Mouse (Mus musculus) forebrain, embryonic 10.5 days (tissue): Measurements from ENCODE around the gene Rab6a. TPM values are rescaled to one million over a fixed set of nuclear protein-coding genes. Genes with fewer than 3 reads are reported as not detected.

Experiments
- DNase-seq: peaks from one replicate; pipeline ENCODE4 v3.0.0-alpha.2; 2017; ENCODE audit warnings: low spot score; ENCODE audit errors: extremely low spot score
- H3K27ac ChIP-seq: fragments of 300-500 bp; sonication (generic); 2 replicates; pipeline ENCODE4 v1.5.1; 2016; ENCODE audit warnings: mild to moderate bottlenecking
- H3K27me3 ChIP-seq: fragments of 300-500 bp; sonication (generic); 2 replicates; pipeline ENCODE4 v1.6.1; 2016; ENCODE audit warnings: mild to moderate bottlenecking; ENCODE audit not compliant: poor library complexity, severe bottlenecking
- H3K36me3 ChIP-seq: fragments of 300-500 bp; sonication (generic); replicated peaks from 2 replicates; pipeline ENCODE4 v1.6.1; 2016; ENCODE audit warnings: mild to moderate bottlenecking, moderate library complexity
- H3K4me1 ChIP-seq: fragments of 300-500 bp; sonication (generic); 2 replicates; pipeline ENCODE4 v1.6.1; 2016
- H3K4me3 ChIP-seq: fragments of 300-500 bp; sonication (generic); 2 replicates; pipeline ENCODE4 v1.5.1; 2016; ENCODE audit warnings: mild to moderate bottlenecking, moderate library complexity
- H3K9me3 ChIP-seq: fragments of 300-500 bp; sonication (generic); 2 replicates; pipeline ENCODE4 v1.6.1; 2016; ENCODE audit warnings: mild to moderate bottlenecking, moderate library complexity
- WGBS: fragments of 180-500 bp; shearing (Covaris S2); methylation state at CpG from one replicate; pipeline ENCODE4 v1.1.7; 2016; 5-methylcytosine and 5-hydroxymethylcytosine counted together
- polyA plus RNA-seq: library from polyadenylated mRNA; unstranded; fragments of >200 nt; fragmentation: Nextera tagmentation; extraction: Ambion mirVana; gene quantifications from 2 replicates; pipeline ENCODE4 v1.2.1, GENCODE M21; 2016

Rab6a gene
- polyA plus RNA-seq, 1 experiment from 2014 or later = 83.9 TPM

GRCm38 (mm10) chr7:100649095-100649494 is 41.9 kb downstream of the Rab6a start:
- Histone ChIP-seq H3K27me3 (no peaks in the 10 kb centered on the region), H3K4me1 (peaks cover 24% of the 10 kb centered on the region), H3K4me3 (no peak overlapping the region), H3K36me3 (peaks cover 15% of the 10 kb centered on the region; the same call in 1 of the 2 replicates), H3K27ac (0 out of 2 replicates have a peak overlapping the region, but pooled peaks have one; percentile 36), H3K9me3 (no peaks in the 10 kb centered on the region)
- peak; percentile 2 for DNase-seq
- WGBS = 88% methylated on average over 4 of the region's 4 CpGs

- Histone ChIP-seq H3K9me3 (no peaks in the 10 kb centered on the region), H3K4me3 (no peak overlapping the region), H3K27me3 (no peaks in the 10 kb centered on the region), H3K36me3 (peaks cover 15% of the 10 kb centered on the region; the same call in 1 of the 2 replicates), H3K4me1 (peaks cover 30% of the 10 kb centered on the region), H3K27ac (no peak overlapping the region)
- peak; percentile 13 for DNase-seq
- 80% methylated on average over 8 of the region's 8 CpGs for WGBS
Measured at GRCm38 (mm10) chr7:100649826-100650225, 42.6 kb downstream of the Rab6a start.

- 80% methylated on average over 6 of the region's 6 CpGs for WGBS
- Histone ChIP-seq H3K4me3 (no peak overlapping the region), H3K9me3 (no peaks in the 10 kb centered on the region), H3K36me3 (peaks cover 12% of the 10 kb centered on the region; the same call in 1 of the 2 replicates), H3K27ac (0 out of 2 replicates have a peak overlapping the region, but pooled peaks have one; percentile 36), H3K4me1 (peaks cover 30% of the 10 kb centered on the region), H3K27me3 (no peaks in the 10 kb centered on the region)
- peak; percentile 9 for DNase-seq
Measured at GRCm38 (mm10) chr7:100650421-100650820, 43.2 kb downstream of the Rab6a start.

- no peak overlapping the region for H3K4me3 ChIP-seq
- no peaks in the 10 kb centered on the region for H3K9me3 ChIP-seq
- WGBS = 82% methylated on average over 4 of the region's 4 CpGs
- 0 out of 2 replicates have a peak overlapping the region, but pooled peaks have one; percentile 36 for H3K27ac ChIP-seq
- H3K4me1 ChIP-seq = peaks cover 30% of the 10 kb centered on the region
- no peak for DNase-seq
- H3K27me3 ChIP-seq = no peaks in the 10 kb centered on the region
- H3K36me3 ChIP-seq = peaks cover 12% of the 10 kb centered on the region; the same call in 1 of the 2 replicates
Measured at GRCm38 (mm10) chr7:100651011-100651410, 43.8 kb downstream of the Rab6a start.

GRCm38 (mm10) chr7:100653480-100654266 is 46.5 kb downstream of the Rab6a start:
- 69% methylated on average over 9 of the region's 9 CpGs for WGBS
- peaks cover 47% of the 10 kb centered on the region for H3K4me1 ChIP-seq
- H3K9me3 ChIP-seq = no peaks in the 10 kb centered on the region
- peak; percentile 48 for DNase-seq
- H3K36me3 ChIP-seq = peaks cover 8% of the 10 kb centered on the region; the same call in 1 of the 2 replicates
- H3K27ac ChIP-seq = peak overlapping the region; percentile 87
- H3K27me3 ChIP-seq = no peaks in the 10 kb centered on the region
- H3K4me3 ChIP-seq = peak overlapping the region; percentile 16

- Histone ChIP-seq H3K27me3 (no peaks in the 10 kb centered on the region), H3K4me1 (peaks cover 50% of the 10 kb centered on the region), H3K4me3 (0 out of 2 replicates have a peak overlapping the region, but pooled peaks have one; percentile 16), H3K36me3 (peaks cover 4% of the 10 kb centered on the region; the same call in 1 of the 2 replicates), H3K27ac (peak overlapping the region; percentile 87), H3K9me3 (no peaks in the 10 kb centered on the region)
- WGBS = 90% methylated on average over 8 of the region's 8 CpGs
- no peak for DNase-seq
Measured at GRCm38 (mm10) chr7:100654441-100654840, 47.2 kb downstream of the Rab6a start.

- Histone ChIP-seq H3K4me1 (peaks cover 37% of the 10 kb centered on the region), H3K9me3 (no peaks in the 10 kb centered on the region), H3K4me3 (no peak overlapping the region), H3K36me3 (no peaks in the 10 kb centered on the region), H3K27ac (0 out of 2 replicates have a peak overlapping the region, but pooled peaks have one; percentile 8), H3K27me3 (no peaks in the 10 kb centered on the region)
- DNase-seq = no peak
- WGBS = 56% methylated on average over 5 of the region's 5 CpGs
Measured at GRCm38 (mm10) chr7:100656739-100657138, 49.5 kb downstream of the Rab6a start.

- DNase-seq = peak; percentile 40
- Histone ChIP-seq H3K27ac (no peak overlapping the region), H3K27me3 (no peaks in the 10 kb centered on the region), H3K4me3 (peak overlapping the region; percentile 31), H3K4me1 (peaks cover 42% of the 10 kb centered on the region), H3K36me3 (no peaks in the 10 kb centered on the region), H3K9me3 (no peaks in the 10 kb centered on the region)
- 29% methylated on average over 18 of the region's 18 CpGs for whole genome bisulfite sequencing
Measured at GRCm38 (mm10) chr7:100658093-100658578, 50.9 kb downstream of the Rab6a start.

- no peaks in the 10 kb centered on the region for H3K9me3 ChIP-seq
- peaks cover 13% of the 10 kb centered on the region for H3K27me3 ChIP-seq
- WGBS = 88% methylated on average over 7 of the region's 7 CpGs
- no peaks in the 10 kb centered on the region for H3K36me3 ChIP-seq
- DNase-seq = no peak
- no peak overlapping the region for H3K4me3 ChIP-seq
- peaks cover 39% of the 10 kb centered on the region for H3K4me1 ChIP-seq
- H3K27ac ChIP-seq = no peak overlapping the region
Measured at GRCm38 (mm10) chr7:100661264-100661663, 54.1 kb downstream of the Rab6a start.

- Histone ChIP-seq H3K4me3 (0 out of 2 replicates have a peak within 1 kb of the TSS, but pooled peaks have one; percentile 14), H3K27me3 (peaks cover 13% of the 10 kb centered on the region), H3K27ac (peak within 1 kb of the TSS; percentile 51; the same call in 1 of the 2 replicates), H3K4me1 (peaks cover 33% of the 10 kb centered on the region), H3K36me3 (no peaks in the 10 kb centered on the region), H3K9me3 (no peaks in the 10 kb centered on the region)
- no peak for DNase-seq
- 69% methylated on average over 8 of the region's 8 CpGs for WGBS
Measured at GRCm38 (mm10) chr7:100662231-100662630, 55.0 kb downstream of the Rab6a start, which contains the start of gene Plekhb1. Gene Plekhb1, minus strand, starts transcription at chr7:100662414.

- Histone ChIP-seq H3K27ac (peak overlapping the region; percentile 51; the same call in 1 of the 2 replicates), H3K27me3 (peaks cover 13% of the 10 kb centered on the region), H3K4me3 (peak overlapping the region; percentile 14; the same call in 1 of the 2 replicates), H3K9me3 (no peaks in the 10 kb centered on the region), H3K4me1 (peaks cover 30% of the 10 kb centered on the region), H3K36me3 (no peaks in the 10 kb centered on the region)
- peak; percentile 87 for DNase-seq
- 4% methylated on average over 13 of the region's 13 CpGs for WGBS
Measured at GRCm38 (mm10) chr7:100663190-100663589, 56.0 kb downstream of the Rab6a start.

- Histone ChIP-seq H3K36me3 (no peaks in the 10 kb centered on the region), H3K9me3 (no peaks in the 10 kb centered on the region), H3K27ac (no peak overlapping the region), H3K4me3 (peak overlapping the region; percentile 14; the same call in 1 of the 2 replicates), H3K4me1 (peaks cover 23% of the 10 kb centered on the region), H3K27me3 (peaks cover 13% of the 10 kb centered on the region)
- WGBS = 69% methylated on average over 11 of the region's 11 CpGs
- no peak for DNase-seq
Measured at GRCm38 (mm10) chr7:100663729-100664304, 56.6 kb downstream of the Rab6a start.
